Mouse (Mus musculus) right cerebral cortex, postnatal 14 days (tissue): ENCODE data around the gene Prss46.

Experiments
- DNase-seq: peaks from one replicate; pipeline ENCODE4 v3.0.0; 2022

Prss46 gene

GRCm38 (mm10) chr9:110871030-110871429 is 26.7 kb downstream of the Prss46 start:
- DNase-seq, result peak; percentile 39

GRCm38 (mm10) chr9:110873681-110874659 is 29.7 kb downstream of the Prss46 start:
- peak; percentile 84 for DNase-seq

GRCm38 (mm10) chr9:110874660-110875191 is 30.4 kb downstream of the Prss46 start:
- DNase-seq, result no peak

- DNase-seq, result no peak
Observed at GRCm38 (mm10) chr9:110875288-110875695, 31.0 kb downstream of the Prss46 start.

GRCm38 (mm10) chr9:110877353-110877752 is 33.0 kb downstream of the Prss46 start:
- no peak for DNase-seq

GRCm38 (mm10) chr9:110877888-110878287 is 33.6 kb downstream of the Prss46 start:
- DNase-seq, result no peak

GRCm38 (mm10) chr9:110879191-110879920 is 35.0 kb downstream of the Prss46 start, which contains the start of gene Als2cl:
Als2cl (plus strand) TSS chr9:110879870.
- DNase-seq, result no peak

GRCm38 (mm10) chr9:110879998-110880561 is 35.8 kb downstream of the Prss46 start, which contains the start of gene Tmie:
Tmie (minus strand) TSS chr9:110880113.
- peak; percentile 35 for DNase-seq

- DNase-seq, result no peak
Observed at GRCm38 (mm10) chr9:110880772-110881171, 36.5 kb downstream of the Prss46 start.

- no peak for DNase-seq
Observed at GRCm38 (mm10) chr9:110881953-110882352, 37.6 kb downstream of the Prss46 start.

GRCm38 (mm10) chr9:110887388-110888303 is 43.3 kb downstream of the Prss46 start:
- DNase-seq, result no peak

GRCm38 (mm10) chr9:110888935-110889334 is 44.6 kb downstream of the Prss46 start:
- no peak for DNase-seq

GRCm38 (mm10) chr9:110890026-110890783 is 45.9 kb downstream of the Prss46 start:
- no peak for DNase-seq

GRCm38 (mm10) chr9:110891077-110891828 is 46.9 kb downstream of the Prss46 start:
- DNase-seq, result no peak

- DNase-seq, result no peak
Observed at GRCm38 (mm10) chr9:110892552-110892951, 48.2 kb downstream of the Prss46 start.

GRCm38 (mm10) chr9:110893429-110893828 is 49.1 kb downstream of the Prss46 start:
- no peak for DNase-seq

GRCm38 (mm10) chr9:110895507-110895906 is 51.2 kb downstream of the Prss46 start:
- DNase-seq, result no peak

GRCm38 (mm10) chr9:110895994-110896393 is 51.7 kb downstream of the Prss46 start:
- DNase-seq, result no peak

GRCm38 (mm10) chr9:110896595-110896994 is 52.3 kb downstream of the Prss46 start:
- DNase-seq, result no peak

- no peak for DNase-seq
Observed at GRCm38 (mm10) chr9:110899451-110900008, 55.2 kb downstream of the Prss46 start.
